Mouse (Mus musculus) lung, postnatal 4 days (tissue): ENCODE measurements around the gene Olfr147.
"Not testable (repeated sequence)": the region's sequence is repeated elsewhere in the genome, so short reads cannot be mapped to it uniquely, and the experiment has no call there.

ENCODE experiments used
- DNase-seq, 2 experiments: peaks; one replicate each; pipeline ENCODE4 v3.0.0; 2021

Olfr147 gene

GRCm38 (mm10) chr9:38401398-38401797, at the start of gene Olfr147:
TSS of gene Olfr147 (plus strand) at chr9:38401698.
- DNase-seq = no peak

DNA sequence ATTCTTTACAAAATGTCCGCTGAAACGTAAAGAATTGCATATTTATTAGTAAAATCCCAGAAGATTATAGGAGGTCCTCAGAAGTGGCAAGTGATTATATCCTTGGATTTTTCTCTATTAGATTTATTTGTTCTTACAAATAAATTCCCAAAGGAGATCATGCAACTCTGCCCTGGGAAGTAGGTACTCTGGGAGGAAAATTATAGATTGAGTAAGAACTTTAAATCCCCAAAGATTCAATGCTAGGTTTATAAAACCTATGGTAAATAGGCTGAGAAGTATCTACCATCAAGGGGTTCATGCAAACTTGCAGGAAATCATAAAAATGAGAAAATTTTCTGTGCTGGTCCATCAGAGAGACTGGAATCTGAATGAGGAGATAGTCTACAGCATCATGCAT, 34.9 kb upstream of the Olfr147 start, which contains the start of gene Olfr250:
Gene Olfr250, plus strand, starts transcription at position 301 of the 400 bp plus-strand sequence.
- DNase-seq = no peak

DNA sequence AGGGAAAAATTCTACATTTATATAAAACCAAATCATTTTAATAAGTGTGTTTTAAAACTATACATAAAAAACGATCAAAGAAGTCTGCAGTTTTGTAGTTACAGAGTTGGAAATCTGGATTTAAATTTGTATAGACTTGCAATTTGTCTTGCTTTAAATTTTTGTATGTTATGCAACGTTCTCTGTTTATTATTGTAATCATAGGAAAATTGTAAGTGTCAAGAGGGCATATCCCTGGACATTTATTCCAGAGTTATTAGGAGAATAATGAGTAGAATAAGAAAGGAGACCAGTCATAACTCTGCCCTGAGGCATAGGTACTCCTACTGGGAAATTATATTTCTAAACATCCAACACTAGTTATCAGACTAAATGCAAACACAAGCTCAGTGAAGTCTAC, 24.7 kb upstream of the Olfr147 start, which contains the start of gene Olfr251:
Gene Olfr251, plus strand, starts transcription at position 301 of the 400 bp plus-strand sequence.
- DNase-seq = no peak

- DNase-seq = not testable (repeated sequence)
Observed at GRCm38 (mm10) chr9:38407502-38407901, 6.0 kb downstream of the Olfr147 start.

DNA sequence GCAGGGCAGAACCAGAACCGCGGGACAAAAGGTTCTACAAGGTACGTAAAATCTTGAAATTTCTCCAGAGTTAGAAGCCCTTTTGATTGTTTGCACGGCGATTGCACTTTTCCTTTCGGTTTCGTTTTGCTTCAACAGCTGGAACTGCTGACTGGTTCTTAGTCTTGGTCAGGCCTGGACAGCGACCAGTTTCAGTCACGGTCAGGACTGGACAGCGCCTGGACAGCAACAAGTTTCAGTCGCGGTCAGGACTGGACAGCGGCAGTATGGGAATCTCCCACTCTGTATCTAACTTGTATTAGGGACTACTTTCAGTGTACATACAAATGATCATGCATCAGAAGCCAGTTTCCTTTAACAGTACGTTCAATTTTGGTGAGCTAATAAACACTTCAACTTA, 12.0 kb downstream of the Olfr147 start:
- DNase-seq = not testable (repeated sequence)

GRCm38 (mm10) chr9:38423801-38424200, 22.3 kb downstream of the Olfr147 start:
- DNase-seq = no peak

DNA sequence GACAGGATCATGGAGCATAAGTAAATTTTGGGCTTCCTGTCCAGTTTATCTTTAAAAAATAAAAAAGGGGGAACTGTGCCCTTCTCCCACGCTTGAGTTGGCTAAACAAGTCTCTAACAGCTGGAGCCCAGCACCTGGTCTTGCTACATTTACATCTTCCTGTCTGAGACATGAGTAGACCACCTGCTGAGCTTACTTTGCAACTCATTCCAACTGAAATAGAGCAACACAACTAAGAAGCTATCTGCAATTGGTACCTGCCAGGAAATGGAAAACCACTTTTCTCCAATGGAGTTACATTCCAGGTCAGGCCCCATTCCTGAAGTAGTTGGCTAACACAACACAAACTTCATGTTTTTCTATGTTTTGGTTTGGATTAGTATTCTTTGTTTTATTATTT, 25.5 kb downstream of the Olfr147 start:
- no peak for DNase-seq

- no peak for DNase-seq
Observed at GRCm38 (mm10) chr9:38429155-38429554, 27.7 kb downstream of the Olfr147 start, which contains the start of gene Olfr901. TSS of gene Olfr901 (plus strand) at chr9:38429455.

DNA sequence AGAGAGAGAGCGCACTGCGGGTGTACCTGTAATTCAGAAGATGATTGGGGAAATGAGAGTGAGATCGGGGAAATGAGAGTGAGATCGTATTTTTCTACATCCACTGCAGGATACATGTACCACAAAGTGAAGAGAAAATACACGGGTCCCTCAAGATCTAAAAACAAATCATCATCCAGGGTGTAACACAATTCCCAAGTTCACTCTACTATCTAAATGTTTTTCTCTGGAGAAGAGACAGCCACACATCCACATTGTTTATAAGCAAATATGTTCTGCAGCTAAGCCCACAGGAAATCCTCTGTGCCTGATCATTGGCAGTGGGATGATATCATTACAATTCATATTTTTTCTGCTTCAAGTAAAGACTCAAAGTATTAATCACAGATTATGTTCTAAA, 45.9 kb downstream of the Olfr147 start, which contains the start of gene Olfr902:
Gene Olfr902, plus strand, starts transcription at position 301 of the 400 bp plus-strand sequence.
- DNase-seq = no peak
